Mouse (Mus musculus): ENCODE results near the gene Cldn11. TPM values are rescaled to one million over a fixed set of nuclear protein-coding genes. Genes with fewer than 3 reads are reported as not detected.

Gene Cldn11
- polyA plus RNA-seq (2016; fragmentation: Nextera tagmentation; extraction: Ambion mirVana), result 4.6 and 4.7 TPM in 2 replicates

DNA sequence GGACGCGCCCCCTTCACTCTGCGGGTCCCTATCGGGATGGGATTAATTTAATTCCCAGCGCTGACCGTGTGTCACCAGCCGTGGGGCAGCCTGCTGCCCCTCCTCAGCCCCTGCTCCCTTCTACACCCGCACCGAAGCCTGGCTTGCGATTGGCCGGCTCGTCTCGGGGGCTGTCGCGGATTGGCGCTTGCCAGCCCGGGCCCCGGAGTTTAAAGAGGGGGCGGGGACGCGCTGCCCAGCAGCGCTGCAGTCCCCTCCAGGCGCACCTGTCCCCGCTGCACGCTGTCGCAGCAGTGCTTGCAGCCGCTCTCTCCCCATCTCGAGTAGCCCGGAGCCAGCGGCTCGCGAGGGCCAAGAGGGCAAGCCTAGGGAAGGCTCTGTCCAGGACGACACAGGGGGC lies at the start of gene Cldn11:
Cldn11 (plus strand) TSS at position 215 of the 400 bp plus-strand sequence.
- peak within 1 kb of the TSS; percentile 22; the same call in 1 of the 2 replicates for H3K9ac ChIP-seq
- H3K27me3 ChIP-seq (replicated peaks), result peaks cover 50% of the 10 kb centered on the region
- H3K36me3 ChIP-seq, result no peaks in the 10 kb centered on the region
- H3K4me1 ChIP-seq (replicated peaks), result peaks cover 11% of the 10 kb centered on the region
- no peaks in the 10 kb centered on the region for H3K9me3 ChIP-seq (replicated peaks)
- peak within 1 kb of the TSS; percentile 84 for H3K4me2 ChIP-seq
- ATAC-seq (ENCODE audit: insufficient number of reproducible peaks, low FRiP score), result peak; percentile 72
- no peak within 1 kb of the TSS for H3K27ac ChIP-seq (ENCODE audit: poor library complexity, severe bottlenecking)
- WGBS, result under 1% methylated on average over 33 of the region's 33 CpGs
- peak within 1 kb of the TSS; percentile 42 for H3K4me3 ChIP-seq

DNA sequence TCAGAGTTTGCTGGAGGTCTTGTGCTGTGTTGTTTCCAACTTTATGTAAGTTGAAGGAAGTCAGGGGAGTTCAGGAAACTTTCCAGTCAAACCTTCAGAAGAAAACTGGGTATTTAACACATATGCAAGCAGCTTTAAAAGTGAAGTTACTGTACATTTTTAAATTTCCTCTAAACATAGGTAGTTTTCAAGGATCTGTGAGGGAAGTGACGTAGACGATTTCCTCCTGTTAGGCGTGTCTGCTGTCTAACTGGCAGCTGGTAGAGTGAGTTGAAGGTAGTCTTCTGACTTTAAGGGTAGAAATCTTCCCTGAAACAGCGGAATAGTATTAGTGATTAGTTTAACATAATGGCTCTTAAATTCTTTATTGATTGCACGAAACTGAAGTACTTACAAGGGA lies 49.7 kb upstream of the Cldn11 start:
- H3K4me1 ChIP-seq (replicated peaks), result peaks cover 36% of the 10 kb centered on the region
- H3K4me2 ChIP-seq, result peak overlapping the region; percentile 50
- peak overlapping the region; percentile 25; the same call in 1 of the 2 replicates for H3K4me3 ChIP-seq
- WGBS, result 75% methylated on average over 5 of the region's 5 CpGs
- no peak for ATAC-seq (ENCODE audit: insufficient number of reproducible peaks, low FRiP score)
- H3K36me3 ChIP-seq, result peaks cover 7% of the 10 kb centered on the region; the same call in 1 of the 2 replicates
- no peak overlapping the region for H3K27ac ChIP-seq (ENCODE audit: poor library complexity, severe bottlenecking)
- H3K9me3 ChIP-seq (replicated peaks), result no peaks in the 10 kb centered on the region
- no peak overlapping the region for H3K9ac ChIP-seq
- H3K27me3 ChIP-seq (replicated peaks), result no peaks in the 10 kb centered on the region

DNA sequence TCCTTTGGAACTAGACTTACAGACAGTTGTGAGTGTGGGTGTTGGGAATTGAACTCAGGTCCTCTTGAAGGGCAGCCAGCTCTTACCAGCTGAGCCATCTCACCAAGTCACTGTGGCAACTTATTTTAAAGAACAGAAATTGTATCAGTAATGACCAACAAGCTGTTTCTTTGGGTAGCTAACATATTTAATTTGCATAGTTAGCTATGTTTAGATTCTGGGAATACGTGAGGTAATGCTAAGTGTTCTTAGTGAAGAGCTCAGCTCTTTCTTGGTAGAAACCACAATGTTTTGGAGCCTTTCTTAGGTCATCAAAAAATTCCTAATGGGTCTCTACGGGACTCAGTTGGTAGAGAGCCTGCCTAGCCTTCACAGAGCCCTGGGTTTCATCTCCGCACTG lies 48.9 kb upstream of the Cldn11 start:
- 92% methylated on average over 3 of the region's 3 CpGs for WGBS
- no peaks in the 10 kb centered on the region for H3K27me3 ChIP-seq (replicated peaks)
- no peak overlapping the region for H3K9ac ChIP-seq
- H3K4me1 ChIP-seq (replicated peaks), result peaks cover 36% of the 10 kb centered on the region
- no peak overlapping the region for H3K4me2 ChIP-seq
- H3K9me3 ChIP-seq (replicated peaks), result no peaks in the 10 kb centered on the region
- no peak overlapping the region for H3K27ac ChIP-seq (ENCODE audit: poor library complexity, severe bottlenecking)
- peaks cover 7% of the 10 kb centered on the region; the same call in 1 of the 2 replicates for H3K36me3 ChIP-seq
- no peak overlapping the region for H3K4me3 ChIP-seq
- no peak for ATAC-seq (ENCODE audit: insufficient number of reproducible peaks, low FRiP score)

DNA sequence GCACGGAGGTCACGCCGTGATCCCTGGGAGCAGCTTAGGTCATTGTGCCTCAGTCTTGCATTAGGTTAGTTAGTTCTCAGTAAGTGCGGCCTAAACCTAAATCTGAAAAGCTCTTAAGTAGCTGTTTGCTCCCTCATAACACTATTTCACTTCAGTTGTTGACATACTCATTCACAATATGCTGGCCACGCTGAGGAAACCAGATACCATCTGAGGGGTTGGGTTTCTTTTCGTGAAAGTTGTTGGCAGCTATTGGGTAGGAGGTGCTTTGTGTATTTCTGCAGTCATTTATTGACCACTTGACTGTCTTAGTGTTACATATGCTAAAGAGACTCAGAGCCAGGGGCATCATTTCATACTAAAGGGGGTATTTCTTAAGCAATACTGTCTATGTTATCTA lies 44.8 kb upstream of the Cldn11 start:
- Histone ChIP-seq H3K36me3 (no peaks in the 10 kb centered on the region), H3K9ac (no peak overlapping the region), H3K4me2 (no peak overlapping the region), H3K4me3 (no peak overlapping the region), H3K27ac (ENCODE audit: poor library complexity, severe bottlenecking) (no peak overlapping the region), H3K4me1 (replicated peaks) (peaks cover 23% of the 10 kb centered on the region), H3K9me3 (replicated peaks) (no peaks in the 10 kb centered on the region), H3K27me3 (replicated peaks) (no peaks in the 10 kb centered on the region)
- ATAC-seq (ENCODE audit: insufficient number of reproducible peaks, low FRiP score), result no peak
- 63% methylated on average over 6 of the region's 6 CpGs for WGBS

DNA sequence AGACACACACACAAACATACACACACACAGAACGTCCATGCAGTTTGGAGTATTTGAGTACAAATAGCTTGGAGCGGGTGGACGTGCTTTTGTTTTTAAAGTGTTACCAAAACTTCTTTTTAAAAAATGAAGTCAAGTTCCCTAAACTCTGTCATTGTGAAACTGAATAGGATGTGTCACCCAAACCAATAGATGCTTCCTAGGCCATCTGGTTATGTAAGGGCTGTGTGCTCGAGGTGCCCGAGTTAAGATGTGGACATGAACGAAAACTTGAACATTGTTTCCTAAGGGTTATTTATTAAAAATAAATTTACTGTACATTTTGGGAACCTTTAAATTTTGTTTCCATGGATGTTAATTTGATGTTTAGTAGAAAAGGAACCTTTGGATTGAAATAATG lies 43.1 kb upstream of the Cldn11 start:
- Histone ChIP-seq H3K27me3 (replicated peaks) (no peaks in the 10 kb centered on the region), H3K4me3 (no peak overlapping the region), H3K36me3 (no peaks in the 10 kb centered on the region), H3K9me3 (replicated peaks) (no peaks in the 10 kb centered on the region), H3K9ac (no peak overlapping the region), H3K4me1 (replicated peaks) (peaks cover 23% of the 10 kb centered on the region), H3K4me2 (no peak overlapping the region), H3K27ac (ENCODE audit: poor library complexity, severe bottlenecking) (no peak overlapping the region)
- 90% methylated on average over 6 of the region's 6 CpGs for WGBS
- ATAC-seq (ENCODE audit: insufficient number of reproducible peaks, low FRiP score), result no peak

DNA sequence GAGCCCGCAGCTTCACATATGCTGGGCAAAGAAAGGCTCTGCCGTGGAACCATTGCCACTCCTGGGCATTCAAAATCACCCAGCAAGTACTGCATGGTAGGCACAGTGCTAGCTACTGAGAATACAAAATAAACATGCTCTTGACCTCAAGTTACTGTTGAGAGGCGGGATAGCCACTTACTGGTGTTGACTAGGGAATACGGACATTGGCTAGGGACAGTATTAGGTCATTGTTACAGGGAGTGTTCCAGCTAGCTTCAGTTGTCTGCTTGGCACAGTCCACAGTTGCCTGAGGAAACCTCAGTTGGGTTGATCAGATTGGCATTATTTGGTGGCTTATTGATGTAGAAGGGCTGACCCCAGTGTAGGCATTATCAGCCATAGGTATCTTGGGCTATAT lies 42.0 kb upstream of the Cldn11 start:
- Histone ChIP-seq H3K9me3 (replicated peaks) (no peaks in the 10 kb centered on the region), H3K27me3 (replicated peaks) (no peaks in the 10 kb centered on the region), H3K4me1 (replicated peaks) (peaks cover 24% of the 10 kb centered on the region), H3K4me3 (no peak overlapping the region), H3K4me2 (no peak overlapping the region), H3K36me3 (peaks cover 3% of the 10 kb centered on the region; the same call in 1 of the 2 replicates), H3K9ac (no peak overlapping the region), H3K27ac (ENCODE audit: poor library complexity, severe bottlenecking) (no peak overlapping the region)
- 73% methylated on average over 4 of the region's 4 CpGs for WGBS
- no peak for ATAC-seq (ENCODE audit: insufficient number of reproducible peaks, low FRiP score)

DNA sequence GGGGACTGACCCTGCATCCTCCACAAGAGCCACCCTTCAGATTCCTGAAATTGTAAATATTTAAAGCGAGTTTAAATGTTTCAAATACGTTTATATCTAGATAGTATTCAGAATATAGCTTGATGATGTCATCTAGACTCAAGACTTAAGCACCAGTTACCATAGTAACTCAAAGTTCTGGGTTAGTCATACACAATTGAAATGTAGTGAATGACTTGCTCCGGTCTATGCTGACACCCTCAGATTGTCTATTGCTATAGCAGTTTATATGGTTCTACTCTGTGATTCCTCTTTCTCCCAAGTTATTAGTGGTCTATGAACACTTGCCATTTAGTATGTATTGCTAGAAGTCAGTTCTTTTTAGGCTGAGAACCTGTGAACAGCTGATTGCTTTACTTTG lies 40.6 kb upstream of the Cldn11 start:
- H3K27me3 ChIP-seq (replicated peaks), result no peaks in the 10 kb centered on the region
- no peak overlapping the region for H3K27ac ChIP-seq (ENCODE audit: poor library complexity, severe bottlenecking)
- WGBS, result 73% methylated on average over 3 of the region's 3 CpGs
- H3K4me3 ChIP-seq, result no peak overlapping the region
- H3K36me3 ChIP-seq, result peaks cover 12% of the 10 kb centered on the region
- no peak overlapping the region for H3K4me2 ChIP-seq
- no peaks in the 10 kb centered on the region for H3K9me3 ChIP-seq (replicated peaks)
- peaks cover 16% of the 10 kb centered on the region for H3K4me1 ChIP-seq (replicated peaks)
- ATAC-seq (ENCODE audit: insufficient number of reproducible peaks, low FRiP score), result no peak
- H3K9ac ChIP-seq, result no peak overlapping the region

DNA sequence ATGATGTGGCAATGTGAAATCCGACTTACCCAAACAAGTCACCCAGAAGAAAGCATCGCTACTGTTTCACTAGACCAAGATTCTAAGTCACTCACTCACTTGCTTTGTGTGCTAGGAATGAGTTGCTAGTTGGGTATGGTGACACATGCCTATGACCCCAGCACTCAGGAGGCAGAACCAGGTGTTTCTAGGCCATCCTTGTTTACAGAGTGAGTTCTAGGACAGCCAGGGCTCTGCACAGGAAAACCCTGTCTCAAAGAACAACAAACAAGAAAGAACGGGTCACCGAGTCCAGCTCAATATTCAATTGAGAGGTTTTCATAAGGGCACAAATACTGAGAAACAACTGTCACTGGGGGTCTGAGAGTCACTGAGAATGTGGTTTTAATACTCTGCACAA lies 26.6 kb upstream of the Cldn11 start:
- 79% methylated on average over 4 of the region's 4 CpGs for whole genome bisulfite sequencing
- H3K9ac ChIP-seq, result no peak overlapping the region
- no peak for ATAC-seq (ENCODE audit: insufficient number of reproducible peaks, low FRiP score)

DNA sequence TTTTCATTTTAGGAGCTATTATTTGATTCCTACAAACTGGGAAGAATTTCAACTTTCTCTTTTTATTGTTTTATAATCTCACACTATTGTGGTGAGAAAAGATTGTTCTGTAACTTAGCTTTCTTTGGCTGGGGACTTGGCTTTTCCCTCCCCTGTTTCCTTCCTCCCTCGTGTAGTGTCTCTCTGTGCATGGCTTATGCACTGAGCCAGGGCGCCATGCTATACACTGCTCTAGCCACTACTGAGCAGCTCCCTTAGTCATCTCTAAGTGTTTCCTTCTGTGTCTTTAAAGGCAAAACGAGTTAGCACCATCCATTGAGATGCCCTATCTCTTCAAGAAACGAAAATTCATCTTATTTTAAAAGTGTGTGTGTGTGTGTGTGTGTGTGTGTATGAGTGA lies 23.4 kb upstream of the Cldn11 start:
- no peak for ATAC-seq (ENCODE audit: insufficient number of reproducible peaks, low FRiP score)
- Histone ChIP-seq H3K9me3 (replicated peaks) (no peaks in the 10 kb centered on the region), H3K27me3 (replicated peaks) (no peaks in the 10 kb centered on the region), H3K36me3 (peaks cover 18% of the 10 kb centered on the region), H3K4me1 (replicated peaks) (peaks cover 6% of the 10 kb centered on the region; the same call in 1 of the 2 replicates), H3K4me3 (no peak overlapping the region), H3K27ac (ENCODE audit: poor library complexity, severe bottlenecking) (no peak overlapping the region; the same call in 1 of the 2 replicates), H3K4me2 (no peak overlapping the region), H3K9ac (no peak overlapping the region)
- WGBS, result 52% methylated on average over 4 of the region's 4 CpGs

More for the DNA sequence above, 26.6 kb upstream of the Cldn11 start:
- no peak overlapping the region for H3K27ac ChIP-seq (ENCODE audit: poor library complexity, severe bottlenecking)
- no peaks in the 10 kb centered on the region for H3K27me3 ChIP-seq (replicated peaks)
- peaks cover 44% of the 10 kb centered on the region for H3K36me3 ChIP-seq
- peaks cover 3% of the 10 kb centered on the region; the same call in 1 of the 2 replicates for H3K4me1 ChIP-seq (replicated peaks)
- H3K4me3 ChIP-seq, result no peak overlapping the region
- no peak overlapping the region for H3K4me2 ChIP-seq
- H3K9me3 ChIP-seq (replicated peaks), result no peaks in the 10 kb centered on the region

DNA sequence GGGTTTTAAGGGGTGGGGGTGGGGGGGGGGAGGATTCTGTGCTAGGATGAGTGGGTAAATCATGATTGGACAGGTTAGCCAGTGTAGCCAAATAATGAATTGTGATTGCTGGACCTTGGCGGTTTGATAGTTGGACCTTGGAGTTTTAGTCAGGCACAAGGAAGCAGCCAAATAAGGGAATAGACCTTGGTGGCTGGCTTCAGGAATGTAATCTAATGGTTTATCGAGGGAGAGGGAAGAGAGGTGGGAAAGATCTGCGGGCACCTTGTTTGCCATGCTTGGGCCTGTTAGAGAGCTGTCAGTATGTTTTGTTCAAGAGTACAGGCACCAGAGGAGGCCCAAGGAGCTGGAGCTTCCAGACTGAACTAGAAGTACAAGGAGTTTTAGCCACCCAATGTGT lies 22.9 kb upstream of the Cldn11 start:
- H3K36me3 ChIP-seq, result peaks cover 17% of the 10 kb centered on the region
- H3K4me2 ChIP-seq, result no peak overlapping the region
- H3K4me1 ChIP-seq (replicated peaks), result peaks cover 6% of the 10 kb centered on the region; the same call in 1 of the 2 replicates
- H3K27ac ChIP-seq (ENCODE audit: poor library complexity, severe bottlenecking), result 0 out of 2 replicates have a peak overlapping the region, but pooled peaks have one; percentile 10
- no peaks in the 10 kb centered on the region for H3K9me3 ChIP-seq (replicated peaks)
- ATAC-seq (ENCODE audit: insufficient number of reproducible peaks, low FRiP score), result no peak
- no peak overlapping the region for H3K4me3 ChIP-seq
- H3K27me3 ChIP-seq (replicated peaks), result no peaks in the 10 kb centered on the region
- H3K9ac ChIP-seq, result no peak overlapping the region
- 60% methylated on average over 3 of the region's 3 CpGs for WGBS

DNA sequence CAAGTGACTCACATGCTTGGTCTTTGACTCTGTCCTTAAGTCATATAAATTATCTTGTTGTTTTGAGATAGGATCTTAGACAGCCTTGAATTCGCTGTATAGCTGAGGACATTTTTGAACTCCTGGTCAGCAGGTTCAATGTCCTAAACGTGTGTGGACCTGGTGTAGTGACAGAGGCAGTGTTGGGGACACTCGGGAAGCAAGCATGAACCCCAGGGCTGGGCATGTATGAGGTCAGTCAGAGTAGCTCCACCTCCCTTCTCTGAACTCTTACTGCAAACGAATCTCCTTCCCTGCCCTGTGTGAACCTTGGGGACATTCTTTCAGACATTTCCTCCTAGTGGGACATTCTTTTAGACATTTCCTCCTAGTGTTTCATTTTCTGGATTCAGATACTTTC lies 20.0 kb upstream of the Cldn11 start:
- ATAC-seq (ENCODE audit: insufficient number of reproducible peaks, low FRiP score), result no peak
- H3K4me2 ChIP-seq, result no peak overlapping the region
- no peak overlapping the region for H3K9ac ChIP-seq
- WGBS, result 43% methylated on average over 4 of the region's 4 CpGs
- no peak overlapping the region for H3K4me3 ChIP-seq
- H3K36me3 ChIP-seq, result no peaks in the 10 kb centered on the region
- peaks cover 12% of the 10 kb centered on the region for H3K4me1 ChIP-seq (replicated peaks)
- no peaks in the 10 kb centered on the region for H3K27me3 ChIP-seq (replicated peaks)
- H3K27ac ChIP-seq (ENCODE audit: poor library complexity, severe bottlenecking), result no peak overlapping the region
- H3K9me3 ChIP-seq (replicated peaks), result no peaks in the 10 kb centered on the region

DNA sequence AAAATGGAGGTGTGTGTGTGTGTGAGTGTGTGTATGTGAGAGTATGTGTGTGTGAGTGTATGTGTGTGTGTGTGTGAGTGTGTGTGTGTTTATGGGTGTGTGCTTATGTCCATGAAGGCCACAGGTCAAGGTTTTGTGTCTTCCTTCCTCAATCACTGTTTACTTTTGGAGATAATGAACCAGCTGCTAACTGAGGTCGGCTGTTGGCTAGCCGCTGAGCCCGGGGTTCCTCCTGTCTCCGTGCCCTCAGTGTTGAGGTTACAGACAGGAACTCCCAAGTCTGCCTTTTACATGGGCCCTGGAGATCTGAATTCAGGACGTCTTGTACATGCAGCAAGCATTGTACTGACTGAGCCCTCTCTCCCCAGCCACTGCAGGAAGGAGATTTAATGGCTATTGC lies 16.1 kb upstream of the Cldn11 start:
- ATAC-seq (ENCODE audit: insufficient number of reproducible peaks, low FRiP score), result no peak; the same call in 1 of the 2 replicates
- H3K27me3 ChIP-seq (replicated peaks), result no peaks in the 10 kb centered on the region
- H3K4me2 ChIP-seq, result no peak overlapping the region
- no peaks in the 10 kb centered on the region; the same call in 1 of the 2 replicates for H3K9me3 ChIP-seq (replicated peaks)
- 28% methylated on average over 5 of the region's 5 CpGs for WGBS
- H3K27ac ChIP-seq (ENCODE audit: poor library complexity, severe bottlenecking), result no peak overlapping the region
- H3K4me1 ChIP-seq (replicated peaks), result peaks cover 14% of the 10 kb centered on the region
- no peaks in the 10 kb centered on the region for H3K36me3 ChIP-seq
- no peak overlapping the region for H3K4me3 ChIP-seq
- H3K9ac ChIP-seq, result no peak overlapping the region

Measured in heart, embryonic 12.5 days (tissue).